Mouse (Mus musculus): ENCODE results near the gene Adtrp. TPM values are rescaled to one million over a fixed set of nuclear protein-coding genes. Genes with fewer than 3 reads are reported as not detected.

Adtrp gene
- polyA plus RNA-seq, 1 experiment: not detected

DNA sequence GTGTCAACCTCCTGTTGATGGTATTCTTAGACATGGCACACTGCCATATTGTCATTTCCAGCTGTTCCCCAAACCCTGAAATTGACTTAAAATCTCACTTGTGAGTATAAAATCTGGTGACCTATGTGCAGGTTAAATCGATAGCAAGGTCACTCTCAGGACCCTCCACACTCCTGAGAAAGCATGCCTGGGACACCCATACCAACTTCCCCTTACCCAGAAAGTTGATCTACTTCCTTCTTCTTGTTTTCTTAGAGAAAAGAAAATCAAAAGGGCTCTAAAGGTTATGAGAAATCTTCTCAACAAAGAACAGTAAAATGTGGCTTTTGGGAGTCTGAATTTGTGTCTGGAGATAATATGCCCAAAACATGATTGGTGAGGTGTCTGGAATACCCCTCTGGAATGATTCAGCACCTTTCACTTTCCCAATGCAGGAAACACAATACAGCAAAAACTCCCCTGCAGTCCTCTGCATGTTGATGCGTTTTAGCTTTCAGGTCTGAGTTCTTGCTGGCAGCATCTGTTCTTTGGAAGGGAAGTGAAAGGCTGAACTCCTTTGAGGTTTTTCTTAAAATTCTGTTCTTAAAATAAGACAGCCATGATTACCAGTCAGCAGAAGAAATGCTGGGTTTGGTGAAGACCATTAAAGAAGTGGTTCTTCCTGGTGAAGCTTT, 59.5 kb downstream of the Adtrp start:
- no peaks in the 10 kb centered on the region for H3K36me3 ChIP-seq (replicated peaks; ENCODE audit: low read length)
- H3K27me3 ChIP-seq (replicated peaks): no peaks in the 10 kb centered on the region
- H3K9me3 ChIP-seq: peaks cover 4% of the 10 kb centered on the region; the same call in 1 of the 2 replicates
- peaks cover 4% of the 10 kb centered on the region; the same call in 1 of the 2 replicates for H3K4me1 ChIP-seq
- TF ChIP-seq FLI1 (IDR thresholded peaks at IDR 0.05; ENCODE audit: low read length): no peak
- no peak for TF ChIP-seq GATA1 (IDR thresholded peaks at IDR 0.05; ENCODE audit: borderline replicate concordance, low read length)
- H3K4me3 ChIP-seq (replicated peaks): no peak overlapping the region

DNA sequence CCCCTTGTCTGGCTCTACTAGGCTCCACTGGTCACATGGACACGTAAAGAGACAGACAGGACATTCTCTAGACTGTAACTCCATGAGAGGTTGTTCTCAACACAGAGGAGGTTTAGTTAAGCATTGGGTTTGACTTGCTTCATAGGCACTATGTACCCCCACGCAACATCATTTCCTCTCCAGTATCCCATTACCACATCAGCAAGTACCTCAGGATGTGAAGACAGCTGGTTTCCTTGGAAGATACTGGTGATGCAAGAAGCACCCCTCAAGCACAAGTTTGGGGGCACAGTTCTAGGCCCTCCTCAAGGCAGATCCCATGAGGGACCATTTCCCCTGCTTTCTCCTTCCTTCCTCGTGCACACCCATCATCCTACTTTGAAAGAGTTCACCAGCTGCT, 60.8 kb downstream of the Adtrp start:
- Histone ChIP-seq H3K4me3 (replicated peaks) (no peak overlapping the region), H3K36me3 (replicated peaks; ENCODE audit: low read length) (no peaks in the 10 kb centered on the region), H3K9me3 (peaks cover 4% of the 10 kb centered on the region; the same call in 1 of the 2 replicates), H3K27me3 (replicated peaks) (no peaks in the 10 kb centered on the region), H3K4me1 (peaks cover 4% of the 10 kb centered on the region; the same call in 1 of the 2 replicates)
- TF ChIP-seq FLI1 (IDR thresholded peaks at IDR 0.05; ENCODE audit: low read length): no peak
- no peak for TF ChIP-seq GATA1 (IDR thresholded peaks at IDR 0.05; ENCODE audit: borderline replicate concordance, low read length)

DNA sequence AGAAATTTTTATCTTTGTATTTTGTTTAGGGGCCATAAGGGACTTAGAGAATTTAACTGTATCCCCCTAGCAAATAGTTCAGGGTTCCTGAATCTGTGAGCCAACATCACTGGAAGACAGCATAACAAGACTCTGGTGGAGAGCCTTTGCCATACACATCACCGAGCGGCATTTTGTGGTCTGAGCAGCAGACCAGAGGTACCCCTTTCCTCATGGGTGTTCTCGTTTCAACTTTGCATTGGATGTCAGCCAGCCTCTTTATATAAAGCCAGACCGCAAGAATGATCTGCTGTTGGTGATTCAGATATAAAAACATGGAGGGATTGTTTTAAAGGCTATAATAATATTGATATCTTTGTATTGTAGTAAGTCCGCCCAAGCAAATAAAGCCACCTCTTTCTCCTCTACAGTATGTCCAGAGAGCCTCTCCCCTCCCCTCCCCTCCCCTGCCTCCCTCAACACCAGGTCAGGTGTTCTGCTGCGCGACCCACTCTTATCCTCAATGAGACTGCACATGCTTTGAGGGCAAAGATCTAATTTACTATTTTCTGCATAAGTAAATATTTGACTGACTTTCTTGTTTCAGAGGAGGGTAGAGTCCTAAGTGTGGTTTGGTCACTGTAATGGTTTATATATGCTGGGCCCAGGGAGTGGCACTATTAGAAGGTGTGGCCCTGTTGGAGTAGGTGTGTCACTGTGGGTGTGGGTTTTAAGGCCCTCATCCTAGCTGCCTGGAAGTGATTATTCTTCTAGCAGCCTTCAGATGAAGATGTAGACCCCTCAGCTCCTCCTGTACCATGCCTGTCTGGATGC, 62.4 kb downstream of the Adtrp start:
- H3K4me1 ChIP-seq: peaks cover 4% of the 10 kb centered on the region; the same call in 1 of the 2 replicates
- no peaks in the 10 kb centered on the region for H3K27me3 ChIP-seq (replicated peaks)
- no peak overlapping the region for H3K4me3 ChIP-seq (replicated peaks)
- TF ChIP-seq GATA1 (IDR thresholded peaks at IDR 0.05; ENCODE audit: borderline replicate concordance, low read length) (no peak), FLI1 (IDR thresholded peaks at IDR 0.05; ENCODE audit: low read length) (no peak)
- H3K36me3 ChIP-seq (replicated peaks; ENCODE audit: low read length): no peaks in the 10 kb centered on the region
- H3K9me3 ChIP-seq: peaks cover 10% of the 10 kb centered on the region; the same call in 1 of the 2 replicates

DNA sequence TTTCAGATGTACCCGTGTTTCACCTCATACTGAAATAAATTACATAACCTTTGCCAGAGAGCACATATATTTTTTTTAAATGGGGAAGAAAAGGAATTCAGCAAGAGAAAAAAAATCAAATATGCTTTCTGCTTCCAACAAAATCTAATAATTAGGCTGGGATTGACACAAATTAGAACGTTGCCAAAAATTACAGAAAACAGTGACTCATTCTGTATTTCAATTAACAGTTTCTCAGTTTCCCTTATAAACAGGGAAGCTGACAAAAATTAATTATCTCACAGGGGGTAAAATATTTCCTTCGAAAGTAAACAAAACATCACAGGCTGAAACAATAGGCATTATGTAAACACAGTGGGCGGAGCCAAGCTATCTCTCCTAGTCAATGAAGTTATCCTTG, 67.2 kb downstream of the Adtrp start:
- no peaks in the 10 kb centered on the region for H3K27me3 ChIP-seq (replicated peaks)
- TF ChIP-seq GATA1 (IDR thresholded peaks at IDR 0.05; ENCODE audit: borderline replicate concordance, low read length): no peak
- TF ChIP-seq FLI1 (IDR thresholded peaks at IDR 0.05; ENCODE audit: low read length): no peak
- H3K36me3 ChIP-seq (replicated peaks; ENCODE audit: low read length): no peaks in the 10 kb centered on the region
- peaks cover 17% of the 10 kb centered on the region; the same call in 1 of the 2 replicates for H3K9me3 ChIP-seq
- H3K4me1 ChIP-seq: no peaks in the 10 kb centered on the region
- no peak overlapping the region for H3K4me3 ChIP-seq (replicated peaks)

DNA sequence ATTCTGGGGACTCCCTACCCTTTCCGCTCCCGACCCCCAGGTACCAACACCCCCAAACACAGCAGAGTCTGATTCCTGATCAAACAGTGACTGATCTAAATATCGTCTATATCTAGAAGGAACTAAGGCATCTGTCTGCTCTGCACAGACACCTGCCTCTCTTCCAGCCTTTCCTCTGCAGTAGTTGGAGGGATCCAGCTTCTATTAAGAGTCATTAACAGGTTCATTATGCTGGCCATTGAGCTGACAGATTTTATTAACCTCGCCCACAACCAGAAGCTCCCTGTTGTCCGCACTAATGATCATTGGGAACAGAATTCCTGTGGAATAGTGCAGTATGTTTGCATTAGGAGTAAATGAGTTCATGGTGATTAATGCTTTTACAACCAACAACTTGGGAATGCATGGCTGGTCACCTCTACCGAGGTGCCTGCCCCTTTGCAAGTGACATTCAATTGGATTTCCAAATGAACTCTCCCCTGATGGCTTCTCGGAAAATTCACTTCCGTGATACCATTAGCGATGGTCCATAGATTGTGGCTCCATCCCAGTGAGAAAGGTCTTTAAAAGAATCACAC, 67.8 kb downstream of the Adtrp start:
- H3K4me3 ChIP-seq (replicated peaks): no peak overlapping the region
- H3K9me3 ChIP-seq: peaks cover 17% of the 10 kb centered on the region; the same call in 1 of the 2 replicates
- no peaks in the 10 kb centered on the region for H3K4me1 ChIP-seq
- H3K27me3 ChIP-seq (replicated peaks): no peaks in the 10 kb centered on the region
- no peak for TF ChIP-seq FLI1 (IDR thresholded peaks at IDR 0.05; ENCODE audit: low read length)
- TF ChIP-seq GATA1 (IDR thresholded peaks at IDR 0.05; ENCODE audit: borderline replicate concordance, low read length): no peak
- no peaks in the 10 kb centered on the region for H3K36me3 ChIP-seq (replicated peaks; ENCODE audit: low read length)

DNA sequence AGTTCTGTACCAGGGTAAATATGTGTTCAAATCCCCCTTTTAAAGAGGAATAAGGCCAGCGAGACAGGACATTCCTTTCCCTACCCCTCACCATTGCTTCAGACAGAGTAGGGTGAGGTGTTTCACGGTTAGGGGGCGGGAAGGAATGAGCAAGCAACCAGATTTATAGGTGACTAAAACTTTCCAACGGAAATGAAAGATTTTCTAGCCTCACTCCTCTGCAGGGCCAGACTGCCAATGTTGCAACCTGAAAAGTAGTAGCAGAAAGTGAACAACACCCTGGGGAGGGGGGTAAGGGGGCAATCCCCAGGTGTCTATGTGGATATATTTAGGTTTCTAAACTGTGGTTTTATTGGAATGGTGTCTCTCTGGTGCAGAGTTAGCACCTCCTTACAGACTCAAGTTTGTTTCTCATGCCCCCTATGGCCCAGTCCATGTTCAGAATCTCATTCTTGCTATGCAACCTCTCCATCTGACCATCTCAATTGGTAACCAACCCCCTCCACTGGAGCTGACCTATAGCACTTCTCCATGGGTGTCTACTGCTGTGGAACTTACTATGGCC, 73.6 kb downstream of the Adtrp start:
- TF ChIP-seq GATA1 (IDR thresholded peaks at IDR 0.05; ENCODE audit: borderline replicate concordance, low read length) (no peak), FLI1 (IDR thresholded peaks at IDR 0.05; ENCODE audit: low read length) (no peak)
- Histone ChIP-seq H3K4me3 (replicated peaks) (no peak overlapping the region), H3K9me3 (peaks cover 21% of the 10 kb centered on the region)

DNA sequence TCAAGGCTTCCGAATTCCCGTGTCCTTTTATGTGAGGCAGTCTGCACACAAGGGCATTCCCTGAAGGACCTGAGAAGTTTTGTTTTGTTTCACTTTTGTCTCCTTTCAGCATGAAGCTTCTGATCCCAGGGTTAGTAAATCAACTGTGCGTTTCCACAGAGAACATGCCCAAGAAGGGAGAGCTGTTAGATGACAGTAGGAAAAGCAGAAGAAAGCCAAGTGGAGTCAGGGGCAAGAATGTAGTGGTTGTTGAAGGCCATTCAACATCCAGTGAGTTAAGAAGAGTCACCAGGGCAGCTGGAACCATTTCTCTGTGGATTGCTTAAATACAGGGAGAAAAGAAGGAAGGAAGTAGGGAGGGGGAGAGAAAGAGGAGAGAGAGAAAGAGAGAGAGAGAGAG, 76.4 kb downstream of the Adtrp start:
- Histone ChIP-seq H3K36me3 (replicated peaks; ENCODE audit: low read length) (no peaks in the 10 kb centered on the region), H3K4me1 (no peaks in the 10 kb centered on the region), H3K4me3 (replicated peaks) (no peak overlapping the region), H3K27me3 (replicated peaks) (no peaks in the 10 kb centered on the region), H3K9me3 (peaks cover 14% of the 10 kb centered on the region)
- TF ChIP-seq FLI1 (IDR thresholded peaks at IDR 0.05; ENCODE audit: low read length): no peak

More for the DNA sequence above, 73.6 kb downstream of the Adtrp start:
- Histone ChIP-seq H3K36me3 (replicated peaks; ENCODE audit: low read length) (no peaks in the 10 kb centered on the region), H3K4me1 (no peaks in the 10 kb centered on the region), H3K27me3 (replicated peaks) (no peaks in the 10 kb centered on the region)

DNA sequence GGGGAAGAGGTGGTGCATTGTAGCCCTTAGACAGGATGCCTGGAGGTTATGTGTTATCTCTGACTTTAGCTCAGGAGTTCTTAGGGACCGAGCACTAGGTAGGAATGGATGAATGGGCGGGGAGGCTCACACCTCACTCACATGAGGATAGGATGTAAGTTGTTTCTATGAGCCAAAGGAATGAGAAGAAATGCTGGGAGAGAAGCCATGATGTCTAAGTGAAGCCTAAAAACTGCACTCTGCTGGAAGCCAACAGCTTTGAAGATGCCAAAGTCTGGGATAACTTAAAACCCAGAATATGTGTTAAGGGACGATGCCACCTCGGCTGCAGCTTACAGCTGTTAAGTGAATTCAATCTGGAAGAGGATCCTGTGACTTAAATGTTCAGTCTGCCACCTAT, 79.5 kb downstream of the Adtrp start:
- Histone ChIP-seq H3K4me3 (replicated peaks) (no peak overlapping the region), H3K27me3 (replicated peaks) (no peaks in the 10 kb centered on the region), H3K4me1 (no peaks in the 10 kb centered on the region), H3K9me3 (peaks cover 7% of the 10 kb centered on the region), H3K36me3 (replicated peaks; ENCODE audit: low read length) (no peaks in the 10 kb centered on the region)
- TF ChIP-seq GATA1 (IDR thresholded peaks at IDR 0.05; ENCODE audit: borderline replicate concordance, low read length): no peak
- TF ChIP-seq FLI1 (IDR thresholded peaks at IDR 0.05; ENCODE audit: low read length): no peak

DNA sequence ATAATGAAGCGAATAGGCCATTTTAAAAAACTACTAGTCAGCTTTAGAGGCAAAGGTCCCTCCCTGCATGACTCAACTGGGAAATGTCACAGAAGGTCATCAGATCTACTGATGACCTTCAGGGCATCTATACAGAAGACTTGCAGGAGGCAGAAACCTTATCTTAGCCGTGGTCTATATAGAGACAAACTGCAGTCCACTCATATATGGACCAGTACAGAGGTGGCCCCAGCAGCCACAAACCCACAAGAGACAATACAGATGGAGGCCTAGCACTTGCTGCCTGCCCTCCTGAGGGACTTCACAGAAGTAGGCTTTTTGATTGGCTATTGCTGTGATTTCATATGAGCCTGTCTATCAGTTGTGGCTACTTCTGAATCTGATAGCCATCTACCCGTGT, 85.5 kb downstream of the Adtrp start:
- no peak for TF ChIP-seq GATA1 (IDR thresholded peaks at IDR 0.05; ENCODE audit: borderline replicate concordance, low read length)
- no peak for TF ChIP-seq FLI1 (IDR thresholded peaks at IDR 0.05; ENCODE audit: low read length)
- Histone ChIP-seq H3K4me1 (no peaks in the 10 kb centered on the region), H3K4me3 (replicated peaks) (no peak overlapping the region), H3K27me3 (replicated peaks) (no peaks in the 10 kb centered on the region), H3K36me3 (replicated peaks; ENCODE audit: low read length) (no peaks in the 10 kb centered on the region), H3K9me3 (peaks cover 3% of the 10 kb centered on the region; the same call in 1 of the 2 replicates)
